20 mouse cellular contexts compared by ENCODE assay signal in the genomic region with DNA sequence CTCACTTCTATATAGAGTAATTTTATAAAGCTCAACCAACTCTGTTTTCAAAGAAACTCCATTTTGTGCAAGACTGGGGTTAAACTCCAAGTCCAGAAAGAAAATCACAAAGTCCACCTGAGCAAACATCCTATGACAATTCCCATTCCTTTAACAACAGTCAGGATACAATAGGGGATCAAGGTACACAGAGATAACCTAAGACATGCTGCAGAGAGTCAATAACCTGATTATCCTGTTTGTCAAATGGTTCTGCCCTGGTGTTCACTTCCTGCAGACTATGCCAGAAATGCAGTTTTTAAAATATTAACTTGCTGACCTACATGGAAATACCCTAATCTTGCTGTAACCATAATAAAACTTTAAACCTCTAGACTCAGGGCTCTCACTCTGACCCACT. TPM values are rescaled to one million over a fixed set of nuclear protein-coding genes. Genes with fewer than 3 reads are reported as not detected.
"Had no signal": no experiment of that assay in that cellular context is flagged by ENCODE, and none has a peak within 500 bp of the region (broad histone marks: within the 10 kb centered on the region; RNA-seq: fewer than 3 reads in every experiment).

No protein-coding gene starts in this region.

- H3K4me2 ChIP-seq: liver, embryonic 12.5 days; liver, embryonic 15.5 days; lung, embryonic 15.5 days; midbrain, embryonic 13.5 days had no signal

- H3K4me3 ChIP-seq: layer of hippocampus, adult 2 months; liver, embryonic 12.5 days; liver, embryonic 15.5 days; lung, embryonic 15.5 days; megakaryocyte, embryonic 14.5 days; midbrain, embryonic 10.5 days; midbrain, embryonic 13.5 days had no signal

- H3K9me3 ChIP-seq: liver, embryonic 12.5 days; liver, embryonic 15.5 days; lung, embryonic 15.5 days; midbrain, embryonic 10.5 days; midbrain, embryonic 13.5 days had no signal

- DNase-seq: kidney, adult 2 months; kidney, postnatal 4 days; layer of hippocampus, adult 9-11 months; lung, adult 18-20 months; lung, postnatal 10 days; lung, postnatal 36 days; thymus, postnatal 36 days had no signal

- H3K4me1 ChIP-seq: liver, embryonic 12.5 days; liver, embryonic 15.5 days; lung, embryonic 15.5 days; megakaryocyte, embryonic 14.5 days; midbrain, embryonic 10.5 days; midbrain, embryonic 13.5 days had no signal

- H3K9ac ChIP-seq: liver, embryonic 12.5 days; liver, embryonic 15.5 days; lung, embryonic 15.5 days; midbrain, embryonic 13.5 days had no signal

- H3K36me3 ChIP-seq: liver, embryonic 12.5 days; liver, embryonic 15.5 days; lung, embryonic 15.5 days; midbrain, embryonic 10.5 days; midbrain, embryonic 13.5 days had no signal

- H3K27ac ChIP-seq: hindbrain, postnatal 0 days; kidney, postnatal 0 days; layer of hippocampus, adult 2 months; liver, embryonic 12.5 days; liver, embryonic 15.5 days; lung, embryonic 15.5 days; midbrain, embryonic 10.5 days; midbrain, embryonic 13.5 days had no signal

- H3K27me3 ChIP-seq: liver, embryonic 12.5 days; liver, embryonic 15.5 days; lung, embryonic 15.5 days; megakaryocyte, embryonic 14.5 days; midbrain, embryonic 13.5 days had no signal

- ATAC-seq: hindbrain, postnatal 0 days; inflammation-experienced regulatory T-cells, adult 6 months; liver, embryonic 12.5 days; midbrain, embryonic 13.5 days had no signal

RNA-seq across cellular contexts. Expression of gene Casp12, which starts 12.8 kb away (rescaled TPM):
- polyA plus RNA-seq: inflammation-experienced regulatory T-cells, adult 6 months; limb, embryonic 11.5 days; liver, embryonic 12.5 days; midbrain, embryonic 10.5 days; neural tube, embryonic 11.5 days had no signal

RNA-seq across cellular contexts. Expression of gene Casp4, which starts 23.8 kb away (rescaled TPM):
- polyA plus RNA-seq: midbrain, embryonic 10.5 days; neural tube, embryonic 11.5 days; neural tube, embryonic 14.5 days had no signal
